17 mouse cellular contexts compared by ENCODE assay signal in the genomic region with DNA sequence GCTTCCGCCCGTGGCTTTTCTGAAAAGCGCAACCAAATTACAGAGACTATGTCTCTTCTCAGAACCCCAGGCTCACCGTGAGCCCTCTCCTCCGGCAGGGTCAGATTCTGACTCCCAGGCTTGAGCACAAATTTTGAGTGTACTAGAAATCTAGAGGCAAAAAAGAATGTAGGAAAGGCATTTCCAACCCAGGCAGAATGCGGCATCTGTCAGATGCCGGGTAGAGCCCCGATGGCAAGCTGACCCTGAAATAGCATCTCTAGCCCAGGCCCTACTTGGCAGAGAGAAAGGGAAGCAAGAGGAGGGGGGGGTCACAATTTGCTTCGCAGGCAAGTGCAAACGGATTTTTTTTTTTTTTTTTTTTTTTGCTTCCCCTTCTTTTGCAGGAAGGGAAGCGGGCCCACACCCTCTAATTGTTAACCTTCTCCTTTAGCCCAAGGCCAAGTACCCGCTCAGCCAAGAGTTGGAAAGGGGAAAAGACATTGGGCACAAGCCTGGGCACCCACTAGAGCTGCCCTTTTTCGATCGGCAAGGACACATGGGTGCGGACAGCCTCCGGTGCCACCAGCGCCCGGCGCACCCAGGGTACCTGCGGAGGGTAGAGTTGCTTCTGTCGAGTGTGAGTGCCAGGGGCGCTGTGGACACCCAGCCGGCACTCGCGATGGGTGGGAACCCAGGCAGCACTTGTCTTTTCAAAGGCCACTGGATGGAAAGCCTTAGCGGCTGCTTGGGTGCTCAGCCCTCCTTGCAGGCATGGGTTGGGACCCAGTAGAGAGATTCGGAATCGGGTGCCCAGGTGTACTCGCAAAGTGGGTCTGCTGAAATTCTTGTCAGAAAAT. TPM values are rescaled to one million over a fixed set of nuclear protein-coding genes. Genes with fewer than 3 reads are reported as not detected.
DNase-seq lines count a peak whose midpoint lies in the region; ATAC-seq and TF ChIP-seq lines count a peak whose summit lies in the region.
"Had no signal": no experiment of that assay in that cellular context is flagged by ENCODE, and none has a peak within 500 bp of the region (broad histone marks: within the 10 kb centered on the region; RNA-seq: fewer than 3 reads in every experiment).

No protein-coding gene starts in this region.

- no peak for TF ChIP-seq CTCF in midbrain, postnatal 0 days (IDR thresholded peaks at IDR 0.05)
- no peak for TF ChIP-seq CTCF in lung, postnatal 0 days (IDR thresholded peaks at IDR 0.05)

- no peaks in the 10 kb centered on the region for H3K9me3 ChIP-seq in embryonic facial prominence, embryonic 11.5 days (replicated peaks; ENCODE audit: control insufficient read depth, low read length)
- H3K9me3 ChIP-seq in hindbrain, embryonic 14.5 days (ENCODE audit: control insufficient read depth, low read length), result no peaks in the 10 kb centered on the region
- no peaks in the 10 kb centered on the region for H3K9me3 ChIP-seq in midbrain, postnatal 0 days (ENCODE audit: low read length)
- no peaks in the 10 kb centered on the region for H3K9me3 ChIP-seq in lung, postnatal 0 days (ENCODE audit: low read length)
- H3K9me3 ChIP-seq: heart, embryonic 13.5 days; limb, embryonic 13.5 days had no signal

- DNase-seq in heart, adult 11 months, result peak; percentile 62
- no peak for DNase-seq in heart, postnatal 25 days (ENCODE audit: low spot score)
- peak; percentile 23 for DNase-seq in embryonic facial prominence, embryonic 11.5 days (ENCODE audit: low spot score)
- no peak for DNase-seq in hindbrain, embryonic 14.5 days (ENCODE audit: low spot score)
- DNase-seq in midbrain, postnatal 0 days (ENCODE audit: low spot score), result no peak
- DNase-seq in lung, postnatal 0 days (ENCODE audit: low spot score), result no peak
- DNase-seq in embryo, embryonic 9.5 days (ENCODE audit: extremely low spot score), result no peak
- DNase-seq: adrenal gland, postnatal 36 days; cerebellum, adult 18-20 months; gastrocnemius, adult 2 months; kidney, adult 9 months; layer of hippocampus, adult 9-11 months had no signal

- H3K4me1 ChIP-seq in embryonic facial prominence, embryonic 11.5 days (ENCODE audit: control insufficient read depth, insufficient read depth, low read length), result peaks cover 3% of the 10 kb centered on the region
- 0 out of 2 replicates have a peak, but pooled peaks cover 2% of the 10 kb centered on the region for H3K4me1 ChIP-seq in hindbrain, embryonic 14.5 days (replicated peaks; ENCODE audit: control insufficient read depth, insufficient read depth, low read length)
- no peaks in the 10 kb centered on the region for H3K4me1 ChIP-seq in midbrain, postnatal 0 days (ENCODE audit: insufficient read depth, low read length)
- H3K4me1 ChIP-seq in lung, postnatal 0 days (ENCODE audit: insufficient read depth, low read depth, low read length), result peaks cover 7% of the 10 kb centered on the region; the same call in 1 of the 2 replicates

- no peak overlapping the region; the same call in 1 of the 2 replicates for H3K4me3 ChIP-seq in embryonic facial prominence, embryonic 11.5 days (ENCODE audit: low read depth, low read length)
- 0 out of 2 replicates have a peak overlapping the region, but pooled peaks have one; percentile 3 for H3K4me3 ChIP-seq in hindbrain, embryonic 14.5 days (replicated peaks; ENCODE audit: low read length)
- peak overlapping the region; percentile 9; the same call in 1 of the 2 replicates for H3K4me3 ChIP-seq in midbrain, postnatal 0 days (ENCODE audit: low read depth, low read length)
- H3K4me3 ChIP-seq in lung, postnatal 0 days (ENCODE audit: low read depth, low read length), result no peak overlapping the region
- H3K4me3 ChIP-seq: gastrocnemius, adult 2 months; heart, embryonic 13.5 days; limb, embryonic 13.5 days; myocyte had no signal

- no peak for TF ChIP-seq EP300 in lung, postnatal 0 days (IDR thresholded peaks at IDR 0.05)

- H3K36me3 ChIP-seq in embryonic facial prominence, embryonic 11.5 days (replicated peaks; ENCODE audit: control insufficient read depth, insufficient read depth, low read depth, low read length), result no peaks in the 10 kb centered on the region
- no peaks in the 10 kb centered on the region for H3K36me3 ChIP-seq in hindbrain, embryonic 14.5 days (replicated peaks; ENCODE audit: control insufficient read depth, insufficient read depth)
- H3K36me3 ChIP-seq in midbrain, postnatal 0 days (ENCODE audit: insufficient read depth, low read length), result no peaks in the 10 kb centered on the region
- no peaks in the 10 kb centered on the region for H3K36me3 ChIP-seq in lung, postnatal 0 days (ENCODE audit: insufficient read depth, low read length)
- H3K36me3 ChIP-seq: heart, embryonic 13.5 days; limb, embryonic 13.5 days had no signal

- no peak overlapping the region for H3K9ac ChIP-seq in embryonic facial prominence, embryonic 11.5 days (replicated peaks; ENCODE audit: low read length)
- peak overlapping the region; percentile 37; the same call in 1 of the 2 replicates for H3K9ac ChIP-seq in hindbrain, embryonic 14.5 days
- no peak overlapping the region for H3K9ac ChIP-seq in midbrain, postnatal 0 days (replicated peaks; ENCODE audit: low read length, poor library complexity, severe bottlenecking)
- H3K9ac ChIP-seq in lung, postnatal 0 days (replicated peaks; ENCODE audit: low read depth), result no peak overlapping the region
- H3K9ac ChIP-seq: heart, embryonic 13.5 days; limb, embryonic 13.5 days had no signal

- intact Hi-C loops in heart, postnatal 25 days (cut with DNase I), result no loop called here

- H3K4me2 ChIP-seq in embryonic facial prominence, embryonic 11.5 days (ENCODE audit: low read depth, low read length), result no peak overlapping the region
- peak overlapping the region; percentile 30 for H3K4me2 ChIP-seq in hindbrain, embryonic 14.5 days (replicated peaks)
- peak overlapping the region; percentile 18; the same call in 1 of the 2 replicates for H3K4me2 ChIP-seq in midbrain, postnatal 0 days (ENCODE audit: low read depth, low read length, poor library complexity, severe bottlenecking)
- no peak overlapping the region for H3K4me2 ChIP-seq in lung, postnatal 0 days (replicated peaks; ENCODE audit: low read depth, low read length)
- H3K4me2 ChIP-seq: heart, embryonic 13.5 days; limb, embryonic 13.5 days had no signal

- H3K27ac ChIP-seq in embryonic facial prominence, embryonic 11.5 days (replicated peaks; ENCODE audit: low read depth, low read length), result no peak overlapping the region
- H3K27ac ChIP-seq in hindbrain, embryonic 14.5 days, result peak overlapping the region; percentile 21
- H3K27ac ChIP-seq in midbrain, postnatal 0 days (ENCODE audit: low read depth, low read length), result no peak overlapping the region
- H3K27ac ChIP-seq in lung, postnatal 0 days (ENCODE audit: low read length), result no peak overlapping the region
- H3K27ac ChIP-seq: gastrocnemius, adult 2 months; heart, embryonic 13.5 days; limb, embryonic 13.5 days had no signal

- ATAC-seq in embryonic facial prominence, embryonic 11.5 days (replicated peaks; ENCODE audit: insufficient number of reproducible peaks, low FRiP score, low TSS enrichment, low read depth), result no peak
- ATAC-seq in hindbrain, embryonic 14.5 days (ENCODE audit: low FRiP score), result no peak
- ATAC-seq in midbrain, postnatal 0 days (ENCODE audit: low FRiP score), result no peak
- no peak for ATAC-seq in lung, postnatal 0 days
- ATAC-seq in CD4-positive, CD25-positive, alpha-beta regulatory T cell, adult 4 months, result no peak

- H3K27me3 ChIP-seq in embryonic facial prominence, embryonic 11.5 days (ENCODE audit: control insufficient read depth, insufficient read depth, low read length), result peaks cover 83% of the 10 kb centered on the region
- peaks cover 76% of the 10 kb centered on the region for H3K27me3 ChIP-seq in hindbrain, embryonic 14.5 days (ENCODE audit: control insufficient read depth, insufficient read depth, low read length)
- peaks cover 65% of the 10 kb centered on the region for H3K27me3 ChIP-seq in midbrain, postnatal 0 days (ENCODE audit: insufficient read depth, low read length)
- H3K27me3 ChIP-seq in lung, postnatal 0 days (replicated peaks; ENCODE audit: insufficient read depth, low read length), result peaks cover 84% of the 10 kb centered on the region

- 2% methylated on average over 29 of the region's 29 CpGs for WGBS in embryonic facial prominence, embryonic 11.5 days
- 1% methylated on average over 29 of the region's 29 CpGs for WGBS in hindbrain, embryonic 14.5 days
- 6% methylated on average over 29 of the region's 29 CpGs for WGBS in midbrain, postnatal 0 days
- 4% methylated on average over 29 of the region's 29 CpGs for WGBS in lung, postnatal 0 days

RNA-seq across cellular contexts. Expression of a gene that starts 5.1 kb away (rescaled TPM):
- not detected for total RNA-seq in heart, postnatal 25 days (2021)
- 1.5 and 1.8 TPM in 2 replicates for polyA plus RNA-seq in embryonic facial prominence, embryonic 11.5 days (2014; fragmentation: Nextera tagmentation; extraction: Ambion mirVana)
- polyA plus RNA-seq in hindbrain, embryonic 14.5 days (2014; fragmentation: Nextera tagmentation; extraction: Ambion mirVana), result 1.9 and 2.5 TPM in 2 replicates
- 16.8 and 17.7 TPM in 2 replicates for total RNA-seq in midbrain, postnatal 0 days (2014; rRNA removed)
- polyA plus RNA-seq in midbrain, postnatal 0 days (2015; fragmentation: Nextera tagmentation; extraction: Ambion mirVana), result 1.6 and 2.6 TPM in 2 replicates
- polyA plus RNA-seq in lung, postnatal 0 days (2015; fragmentation: Nextera tagmentation; extraction: Ambion mirVana), result not detected in 2 replicates
- polyA plus RNA-seq in CD4-positive, CD25-positive, alpha-beta regulatory T cell, adult 4 months (2017; shearing (Covaris generic)), result not detected
- total RNA-seq: adrenal gland, postnatal 36 days; gastrocnemius, adult 2 months had no signal
- polyA plus RNA-seq: heart, embryonic 13.5 days; limb, embryonic 13.5 days; lung, embryonic 16.5 days; myocyte had no signal

Comparison
In these comparisons a context has a peak if more than half of its experiments do, and no peak if none do; other contexts are left out.
1. DNase-seq: peak in heart, adult 11 months (single experiment) and embryonic facial prominence, embryonic 11.5 days (single experiment); none in heart, postnatal 25 days (single experiment), hindbrain, embryonic 14.5 days (single experiment), midbrain, postnatal 0 days (single experiment), lung, postnatal 0 days (single experiment) and embryo, embryonic 9.5 days (single experiment).
2. H3K4me2 ChIP-seq: peak in hindbrain, embryonic 14.5 days (single experiment) and midbrain, postnatal 0 days (single experiment); none in embryonic facial prominence, embryonic 11.5 days (single experiment) and lung, postnatal 0 days (single experiment).
3. H3K4me3 ChIP-seq: peak in hindbrain, embryonic 14.5 days (single experiment) and midbrain, postnatal 0 days (single experiment); none in embryonic facial prominence, embryonic 11.5 days (single experiment) and lung, postnatal 0 days (single experiment).